Mouse (Mus musculus) stomach, postnatal 0 days (tissue): Measurements from ENCODE around the gene Ctnnd2. TPM values are rescaled to one million over a fixed set of nuclear protein-coding genes. Genes with fewer than 3 reads are reported as not detected.
A peak's percentile ranks its signal among the peaks of the same experiment; 100 is the strongest.

Experiments
- ATAC-seq: fragments of 200-750 bp; cut with Nextera tagmentation; 2 replicates; pipeline ENCODE4 v1.8.0; 2017; ENCODE audit not compliant: low FRiP score, low TSS enrichment
- DNase-seq: peaks from one replicate; pipeline ENCODE4 v3.0.0-alpha.2; 2016; ENCODE audit warnings: low spot score
- H3K27ac ChIP-seq: fragments of 300-500 bp; sonication (generic); replicated peaks from 2 replicates; pipeline ENCODE4 v1.5.1; 2014; ENCODE audit warnings: mild to moderate bottlenecking, control low read depth
- H3K27me3 ChIP-seq: fragments of 300-500 bp; sonication (generic); 2 replicates; pipeline ENCODE4 v1.6.1; 2014; ENCODE audit warnings: low read length; ENCODE audit not compliant: control insufficient read depth, insufficient read depth
- H3K36me3 ChIP-seq: fragments of 300-500 bp; sonication (generic); 2 replicates; pipeline ENCODE4 v1.6.1; 2014; ENCODE audit warnings: low read length, mixed read lengths; ENCODE audit not compliant: control insufficient read depth, insufficient read depth
- H3K4me1 ChIP-seq: fragments of 300-500 bp; sonication (generic); replicated peaks from 2 replicates; pipeline ENCODE4 v1.6.1; 2014; ENCODE audit warnings: antibody characterized with exemption; ENCODE audit not compliant: control insufficient read depth, insufficient read depth
- H3K4me2 ChIP-seq: fragments of 300-500 bp; sonication (generic); replicated peaks from 2 replicates; pipeline ENCODE4 v1.6.1; 2014; ENCODE audit warnings: low read depth, mild to moderate bottlenecking, control low read depth, moderate library complexity
- H3K4me3 ChIP-seq: fragments of 300-500 bp; sonication (generic); 2 replicates; pipeline ENCODE4 v1.5.1; 2014; ENCODE audit warnings: low read depth, low read length, control low read depth
- H3K9ac ChIP-seq: fragments of 300-500 bp; sonication (generic); 2 replicates; pipeline ENCODE4 v1.6.1; 2014; ENCODE audit warnings: mild to moderate bottlenecking, low read length, control low read depth, mixed read lengths
- H3K9me3 ChIP-seq: fragments of 300-500 bp; sonication (generic); 2 replicates; pipeline ENCODE4 v1.6.1; 2016; ENCODE audit warnings: low read length; ENCODE audit not compliant: control insufficient read depth
- CTCF ChIP-seq: IDR thresholded peaks from 2 replicates; pipeline ENCODE4 v1.5.1; 2016; ENCODE audit warnings: antibody characterized with exemption, low read depth, mild to moderate bottlenecking, moderate library complexity
- EP300 ChIP-seq: optimal IDR thresholded peaks from 2 replicates; pipeline ENCODE3; 2016; ENCODE audit warnings: antibody characterized with exemption
- WGBS: fragments of 180-500 bp; shearing (Covaris S2); extraction: QIAGEN DNeasy Blood & Tissue Kit; methylation state at CpG from one replicate; pipeline ENCODE4 v1.1.7; 2014; 5-methylcytosine and 5-hydroxymethylcytosine counted together
- polyA plus RNA-seq: library from polyadenylated mRNA; unstranded; fragments of >200 nt; fragmentation: Nextera tagmentation; extraction: Ambion mirVana; gene quantifications from 2 replicates; pipeline ENCODE4 v1.2.1, GENCODE M21; 2015

Gene Ctnnd2
- polyA plus RNA-seq, 1 experiment from 2014 or later, result 0.53 TPM

DNA sequence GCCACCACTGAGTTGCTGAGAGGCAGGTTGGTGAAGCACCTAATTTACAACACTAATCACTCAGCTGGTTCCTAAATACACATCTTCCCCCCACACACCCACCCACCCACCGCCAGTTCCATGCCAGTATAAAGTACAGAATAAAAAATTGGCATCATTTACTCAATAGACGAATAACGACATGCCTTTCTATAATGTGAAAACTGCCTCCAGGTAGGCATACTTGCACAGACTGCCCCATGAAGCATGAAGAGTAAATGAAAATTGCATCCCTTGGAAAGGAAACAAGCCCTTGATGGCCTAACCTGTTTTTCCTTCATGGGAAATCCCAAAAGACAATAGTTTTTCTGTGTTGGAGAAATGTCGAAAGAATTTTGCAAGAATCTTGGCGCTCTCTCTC is 212.0 kb downstream of the Ctnnd2 start:
- Histone ChIP-seq H3K4me3 (no peak overlapping the region), H3K4me1 (no peaks in the 10 kb centered on the region), H3K27me3 (no peaks in the 10 kb centered on the region), H3K4me2 (no peak overlapping the region), H3K27ac (no peak overlapping the region), H3K9me3 (no peaks in the 10 kb centered on the region), H3K9ac (no peak overlapping the region), H3K36me3 (no peaks in the 10 kb centered on the region)
- no peak for DNase-seq
- no peak for TF ChIP-seq EP300
- TF ChIP-seq CTCF, result no peak
- 66% methylated on average over 5 of the region's 5 CpGs for WGBS
- ATAC-seq, result no peak

DNA sequence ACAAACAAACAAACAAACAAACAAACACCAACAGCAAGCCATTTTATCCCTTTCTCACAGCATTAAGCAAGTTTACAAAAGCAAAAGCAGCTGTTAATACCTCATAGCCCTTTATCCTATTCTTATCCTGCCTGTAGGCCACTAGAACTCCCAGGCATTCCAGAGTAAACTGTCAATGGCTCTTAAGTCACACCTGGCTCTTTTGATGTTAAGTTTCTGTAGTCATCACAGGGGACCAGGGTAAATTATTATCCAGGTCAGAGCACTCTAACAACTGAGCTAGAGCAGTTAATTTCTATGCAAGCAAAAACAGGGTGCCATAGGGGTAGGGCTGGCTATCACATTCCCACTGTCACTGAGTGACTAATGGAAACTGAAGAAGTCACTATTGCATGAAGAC is 214.1 kb downstream of the Ctnnd2 start:
- no peaks in the 10 kb centered on the region for H3K4me1 ChIP-seq
- H3K4me3 ChIP-seq, result no peak overlapping the region
- H3K4me2 ChIP-seq, result no peak overlapping the region
- no peak overlapping the region for H3K27ac ChIP-seq
- H3K27me3 ChIP-seq, result no peaks in the 10 kb centered on the region
- no peak overlapping the region for H3K9ac ChIP-seq
- ATAC-seq, result no peak
- TF ChIP-seq CTCF, result no peak
- TF ChIP-seq EP300, result no peak
- no peaks in the 10 kb centered on the region for H3K36me3 ChIP-seq
- DNase-seq, result no peak
- H3K9me3 ChIP-seq, result no peaks in the 10 kb centered on the region

DNA sequence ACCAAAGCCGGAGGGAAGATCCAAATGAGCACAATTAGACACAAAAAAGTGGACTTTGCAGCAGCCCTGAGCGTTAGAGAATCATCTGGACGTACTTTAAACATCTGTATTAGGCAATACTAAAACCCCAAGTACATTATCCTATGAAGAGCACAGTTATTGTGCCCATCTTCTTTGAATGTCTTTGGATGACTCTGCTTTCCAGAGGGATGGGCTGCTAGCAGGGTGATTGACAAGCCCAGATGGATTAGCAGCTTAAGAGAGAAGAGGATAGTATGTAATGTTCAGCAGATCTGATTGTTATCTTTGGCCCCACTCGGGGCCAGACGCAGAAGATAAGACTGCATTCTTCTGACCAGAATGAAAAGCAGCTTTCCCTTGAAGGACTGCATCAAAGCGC is 214.9 kb downstream of the Ctnnd2 start:
- WGBS, result 26% methylated on average over 6 of the region's 6 CpGs
- H3K27me3 ChIP-seq, result no peaks in the 10 kb centered on the region
- H3K4me2 ChIP-seq, result no peak overlapping the region
- no peak for DNase-seq
- no peak overlapping the region for H3K27ac ChIP-seq
- no peaks in the 10 kb centered on the region for H3K36me3 ChIP-seq
- TF ChIP-seq EP300 (no peak), CTCF (no peak)
- H3K4me1 ChIP-seq, result no peaks in the 10 kb centered on the region
- no peaks in the 10 kb centered on the region for H3K9me3 ChIP-seq
- no peak for ATAC-seq
- no peak overlapping the region for H3K4me3 ChIP-seq
- H3K9ac ChIP-seq, result no peak overlapping the region

DNA sequence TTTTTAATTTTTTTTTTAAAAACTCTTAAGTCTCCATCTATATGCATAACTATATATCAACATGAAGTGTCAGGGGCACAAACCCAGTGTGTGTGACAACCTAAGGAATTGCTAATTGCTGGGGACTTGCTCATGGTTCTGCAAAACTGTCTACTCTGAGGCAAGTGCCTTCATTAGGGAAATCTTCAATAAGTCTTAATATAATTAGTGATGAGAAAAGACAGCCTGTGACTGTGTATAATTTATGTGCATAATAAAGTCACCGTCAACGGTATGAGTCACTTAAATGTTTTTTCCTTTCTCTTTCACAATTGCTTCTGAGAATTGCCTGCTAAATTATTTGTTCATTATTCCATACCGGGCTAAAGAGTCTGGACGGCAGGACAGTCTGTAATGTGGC is 228.7 kb downstream of the Ctnnd2 start:
- WGBS, result 75% methylated on average over 4 of the region's 4 CpGs
- no peak for TF ChIP-seq CTCF
- TF ChIP-seq EP300, result no peak
- no peak for ATAC-seq

DNA sequence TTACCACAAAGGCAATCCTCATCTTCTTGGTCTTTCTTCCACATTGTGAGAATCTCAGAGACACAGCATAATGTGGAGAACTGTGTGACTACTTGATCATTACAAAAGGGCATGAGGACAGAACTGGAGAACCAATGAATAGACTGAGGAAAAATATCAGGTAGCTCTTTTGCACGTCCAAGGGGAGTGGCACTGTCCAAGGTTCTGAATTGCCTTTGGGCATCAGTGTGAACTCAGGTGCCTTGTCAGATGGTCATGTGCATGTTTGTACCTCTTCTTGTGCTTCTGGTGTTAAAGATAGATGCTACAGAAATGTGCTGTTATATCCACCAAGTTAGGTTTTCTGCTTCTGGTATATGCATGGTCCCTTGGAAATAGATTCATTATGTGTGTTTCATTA is 233.9 kb downstream of the Ctnnd2 start:
- no peak for TF ChIP-seq CTCF
- no peak for TF ChIP-seq EP300
- WGBS, result 0% methylated on average over 1 of the region's 1 CpGs
- Histone ChIP-seq H3K27me3 (no peaks in the 10 kb centered on the region), H3K27ac (no peak overlapping the region), H3K9ac (no peak overlapping the region), H3K4me3 (no peak overlapping the region), H3K36me3 (no peaks in the 10 kb centered on the region), H3K9me3 (no peaks in the 10 kb centered on the region), H3K4me2 (no peak overlapping the region), H3K4me1 (no peaks in the 10 kb centered on the region)
- DNase-seq, result peak; percentile 23
- ATAC-seq, result no peak

More for the DNA sequence above, 228.7 kb downstream of the Ctnnd2 start:
- Histone ChIP-seq H3K4me3 (no peak overlapping the region), H3K27me3 (no peaks in the 10 kb centered on the region), H3K4me1 (no peaks in the 10 kb centered on the region), H3K4me2 (no peak overlapping the region), H3K9ac (no peak overlapping the region), H3K9me3 (no peaks in the 10 kb centered on the region), H3K36me3 (no peaks in the 10 kb centered on the region), H3K27ac (no peak overlapping the region)
- DNase-seq, result no peak

DNA sequence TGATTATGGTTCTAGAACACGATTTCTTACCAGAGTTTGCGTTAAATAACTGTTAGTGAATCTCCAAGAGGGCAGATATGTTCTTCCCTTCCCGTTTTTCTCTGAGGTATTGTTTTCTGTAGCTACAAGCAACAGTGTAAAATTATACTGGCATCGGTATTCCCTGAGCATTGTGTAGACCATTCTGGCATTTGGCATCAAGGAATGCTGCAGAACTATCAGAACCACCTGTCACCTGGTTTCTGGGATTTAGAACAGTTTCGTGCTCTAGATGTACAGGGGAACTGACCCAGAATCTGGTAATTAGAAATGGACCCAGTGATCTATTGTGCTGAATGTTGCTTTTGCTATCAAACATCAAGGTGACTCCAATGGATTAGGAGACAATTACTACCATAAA is 250.8 kb downstream of the Ctnnd2 start:
- WGBS, result 85% methylated on average over 5 of the region's 5 CpGs
- DNase-seq, result no peak
- no peaks in the 10 kb centered on the region for H3K9me3 ChIP-seq

More for the DNA sequence above, 250.8 kb downstream of the Ctnnd2 start:
- Histone ChIP-seq H3K9ac (no peak overlapping the region), H3K4me3 (no peak overlapping the region), H3K27me3 (no peaks in the 10 kb centered on the region), H3K4me1 (no peaks in the 10 kb centered on the region), H3K4me2 (no peak overlapping the region), H3K36me3 (no peaks in the 10 kb centered on the region), H3K27ac (no peak overlapping the region)
- no peak for TF ChIP-seq CTCF
- no peak for ATAC-seq
